Mouse (Mus musculus) cerebellum, postnatal 25 days (tissue): ENCODE measurements around the gene Syncrip.

ENCODE experiments used
- DNase-seq, 2 experiments: peaks; one replicate each; pipeline ENCODE4 v3.0.0; 2021; ENCODE audit warnings: mixed read lengths in 2 of 2

The Syncrip gene

DNA sequence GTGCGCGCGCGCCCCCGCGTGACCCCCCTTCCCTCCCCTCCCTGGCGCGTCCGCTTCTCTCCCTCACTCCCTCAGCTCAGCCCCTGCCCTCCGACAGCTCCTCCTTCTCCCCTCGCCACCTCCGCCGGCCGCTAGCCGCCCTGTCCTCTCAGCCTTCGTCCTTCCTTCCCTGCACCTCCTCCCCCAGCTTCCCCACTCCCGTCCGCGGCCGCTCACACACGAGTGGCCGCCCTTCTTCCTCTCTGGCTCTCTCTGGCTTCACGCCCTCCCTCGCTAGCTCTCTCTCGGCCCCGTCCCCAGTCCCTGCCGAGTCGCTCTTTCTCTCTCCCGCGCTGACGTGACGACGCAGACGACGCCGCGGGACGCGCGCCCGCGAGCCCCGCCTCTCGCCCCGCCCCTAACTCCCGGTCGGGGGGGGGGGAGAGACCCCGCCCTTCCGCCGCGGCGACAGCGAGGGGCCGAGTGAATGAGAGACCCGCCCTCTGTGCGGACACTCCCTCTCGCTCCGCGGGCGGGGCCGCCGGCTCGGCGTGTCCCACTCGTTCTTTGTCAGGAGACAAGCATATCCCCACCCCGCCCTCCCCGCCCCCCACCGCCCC is at the start of gene Syncrip:
TSS of gene Syncrip (minus strand) at position 345 of the 599 bp plus-strand sequence.
- DNase-seq: peak; percentile 93 to 96

DNA sequence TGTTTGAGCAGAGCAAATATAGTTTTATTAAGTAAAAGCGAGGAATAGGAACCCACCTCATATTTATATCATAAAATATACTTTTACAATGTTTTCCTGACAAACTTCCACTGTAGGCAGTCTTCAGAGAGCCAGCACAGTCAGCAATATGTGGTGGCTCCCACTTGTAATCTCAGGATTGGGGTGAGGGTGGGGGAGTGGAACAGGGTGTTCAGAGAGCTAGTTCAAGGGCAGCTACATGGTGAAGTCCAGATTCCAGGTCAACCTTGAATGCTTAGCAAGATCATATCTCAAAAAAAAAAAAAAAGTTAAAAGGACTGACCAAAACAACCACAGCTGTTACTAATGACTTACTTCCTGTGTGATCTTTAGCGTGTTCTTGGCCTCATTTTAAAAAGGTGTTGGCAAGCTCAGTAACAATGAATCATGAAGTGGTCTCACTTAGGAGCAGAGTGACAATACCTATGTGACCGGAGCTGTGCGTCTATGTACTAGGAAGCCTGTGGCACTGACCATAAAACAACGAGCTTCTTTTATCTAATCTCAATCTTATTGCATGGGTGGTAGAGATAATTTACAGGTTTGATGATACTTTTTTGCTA is 47.7 kb upstream of the Syncrip start:
- DNase-seq: no peak

DNA sequence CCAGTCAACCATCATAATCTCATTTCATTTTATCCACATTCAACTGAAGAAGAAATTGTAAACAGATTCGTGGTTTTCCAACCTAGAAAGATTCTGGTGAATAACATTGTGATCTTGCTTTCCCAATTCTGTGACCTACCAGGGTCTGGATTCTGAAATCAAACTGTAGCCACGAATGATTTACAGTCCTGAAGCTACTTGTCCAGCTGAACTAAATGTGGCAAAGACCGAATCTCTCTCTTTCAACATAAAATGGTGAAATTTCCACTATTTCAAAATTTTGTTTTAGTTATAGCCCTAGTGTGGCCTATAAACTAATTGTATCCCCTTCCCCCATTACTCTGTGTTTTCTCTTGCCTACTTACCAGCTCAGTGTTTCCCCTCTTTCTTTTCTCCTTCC is 47.2 kb upstream of the Syncrip start:
- DNase-seq: no peak

DNA sequence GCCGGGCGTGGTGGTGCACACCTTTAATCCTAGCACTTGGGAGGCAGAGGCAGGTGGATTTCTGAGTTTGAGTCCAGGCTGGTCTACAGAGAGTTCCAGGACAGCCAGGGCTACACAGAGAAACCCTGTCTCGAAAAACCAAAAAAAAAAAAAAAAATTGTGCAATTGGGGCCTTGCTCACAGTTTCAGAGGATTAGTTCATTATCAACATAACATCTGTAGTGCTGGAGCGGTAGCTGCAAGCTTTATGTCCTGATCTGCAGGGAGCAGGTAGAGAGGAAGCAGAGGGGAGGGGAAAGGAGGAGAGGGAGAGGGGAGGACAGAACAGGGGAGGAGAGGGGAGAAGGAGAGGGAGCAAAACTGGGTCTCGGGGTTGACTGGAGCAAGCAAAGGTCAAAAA is 46.4 kb upstream of the Syncrip start:
- DNase-seq: no peak

DNA sequence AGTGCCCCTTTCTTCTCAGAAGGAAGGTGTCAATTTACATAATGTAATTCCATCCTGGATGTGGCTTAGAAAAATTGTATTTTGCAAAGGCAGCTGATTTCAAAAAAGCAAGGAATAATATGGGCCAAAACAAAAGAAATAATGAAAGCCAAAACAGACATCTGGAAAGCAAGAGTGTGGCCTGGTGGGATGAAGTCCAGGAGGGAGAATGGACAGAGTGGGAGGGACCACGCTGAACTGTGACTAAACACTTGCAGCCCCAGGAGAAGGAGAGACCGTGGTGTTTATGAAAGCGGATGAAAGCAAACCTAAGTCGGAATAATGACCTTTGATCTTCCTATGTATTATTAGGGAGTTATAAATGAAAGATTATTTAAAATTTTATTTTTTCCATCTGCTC is 45.6 kb upstream of the Syncrip start:
- no peak for DNase-seq

DNA sequence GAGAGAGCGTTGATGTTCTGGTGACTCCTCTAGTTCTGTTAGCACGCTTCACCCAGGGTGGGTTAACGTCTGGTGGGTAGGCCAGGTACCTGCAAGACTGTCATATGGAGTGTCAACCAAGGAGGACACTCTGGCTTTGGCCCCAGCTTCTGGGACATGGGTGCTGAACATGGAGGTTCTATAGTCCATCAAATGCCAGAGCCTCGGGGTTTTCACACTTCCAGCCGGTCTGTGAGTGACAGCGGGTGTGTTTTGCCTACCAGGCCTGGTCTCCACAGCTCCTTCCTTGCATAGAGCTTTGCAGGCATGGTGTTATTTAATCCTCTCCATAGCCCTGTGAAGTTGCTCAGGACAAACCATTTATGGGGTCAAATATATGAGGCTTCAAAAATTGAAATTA is 43.0 kb upstream of the Syncrip start:
- no peak for DNase-seq

DNA sequence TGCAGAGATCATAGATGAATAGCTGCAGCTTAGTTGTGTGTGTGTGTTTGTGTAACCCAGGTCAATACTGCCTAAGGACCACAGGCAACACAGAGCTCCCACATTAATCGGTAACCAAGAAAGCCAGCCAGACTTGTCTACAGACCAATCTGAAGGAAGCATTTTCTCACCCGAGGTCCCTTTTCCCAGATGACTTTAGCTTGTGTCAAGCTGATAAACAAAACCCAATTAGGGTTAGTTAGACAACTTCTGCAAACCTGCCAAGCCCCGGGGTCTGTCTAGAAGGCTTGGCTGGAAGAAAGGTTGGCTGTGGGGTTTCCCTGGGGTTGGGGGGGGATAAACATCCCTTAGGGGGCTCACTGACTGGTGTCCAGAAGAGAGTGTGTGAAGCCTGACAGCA is 42.4 kb upstream of the Syncrip start:
- no peak for DNase-seq

DNA sequence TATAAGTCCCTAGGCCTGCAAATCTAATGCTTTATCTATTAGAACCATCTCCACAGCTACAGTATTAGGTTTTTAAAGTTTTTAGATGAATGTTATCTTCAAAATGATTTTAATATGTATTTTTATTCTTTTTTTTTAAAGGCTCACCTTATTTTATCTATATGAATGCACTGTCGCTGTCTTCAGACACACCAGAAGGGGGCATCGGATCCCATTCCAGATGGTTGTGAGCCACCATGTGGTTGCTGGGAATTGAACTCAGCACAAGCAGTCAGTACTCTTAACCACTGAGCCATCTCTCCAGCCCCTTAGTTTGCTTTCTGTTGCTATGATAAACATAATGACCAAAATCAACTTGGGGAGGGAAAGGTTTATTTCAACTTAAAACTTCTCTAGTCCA is 42.0 kb upstream of the Syncrip start:
- DNase-seq: no peak

DNA sequence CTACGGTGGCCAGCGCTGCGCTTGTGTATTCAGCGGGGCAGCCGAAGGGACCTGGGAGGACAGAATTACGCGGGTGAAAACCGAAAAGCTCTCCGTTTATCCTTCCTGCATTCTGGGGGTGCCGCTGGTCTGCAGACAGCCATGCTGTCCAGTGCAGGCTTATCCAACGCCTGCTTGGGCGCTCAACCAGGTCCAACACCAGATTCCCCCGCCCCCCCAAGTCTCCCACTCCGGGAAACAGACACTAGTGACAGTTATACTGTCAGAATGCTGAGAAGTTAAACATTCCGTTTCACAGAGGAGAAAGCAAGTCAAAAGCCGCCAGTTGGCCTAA is 40.9 kb upstream of the Syncrip start:
- no peak for DNase-seq

DNA sequence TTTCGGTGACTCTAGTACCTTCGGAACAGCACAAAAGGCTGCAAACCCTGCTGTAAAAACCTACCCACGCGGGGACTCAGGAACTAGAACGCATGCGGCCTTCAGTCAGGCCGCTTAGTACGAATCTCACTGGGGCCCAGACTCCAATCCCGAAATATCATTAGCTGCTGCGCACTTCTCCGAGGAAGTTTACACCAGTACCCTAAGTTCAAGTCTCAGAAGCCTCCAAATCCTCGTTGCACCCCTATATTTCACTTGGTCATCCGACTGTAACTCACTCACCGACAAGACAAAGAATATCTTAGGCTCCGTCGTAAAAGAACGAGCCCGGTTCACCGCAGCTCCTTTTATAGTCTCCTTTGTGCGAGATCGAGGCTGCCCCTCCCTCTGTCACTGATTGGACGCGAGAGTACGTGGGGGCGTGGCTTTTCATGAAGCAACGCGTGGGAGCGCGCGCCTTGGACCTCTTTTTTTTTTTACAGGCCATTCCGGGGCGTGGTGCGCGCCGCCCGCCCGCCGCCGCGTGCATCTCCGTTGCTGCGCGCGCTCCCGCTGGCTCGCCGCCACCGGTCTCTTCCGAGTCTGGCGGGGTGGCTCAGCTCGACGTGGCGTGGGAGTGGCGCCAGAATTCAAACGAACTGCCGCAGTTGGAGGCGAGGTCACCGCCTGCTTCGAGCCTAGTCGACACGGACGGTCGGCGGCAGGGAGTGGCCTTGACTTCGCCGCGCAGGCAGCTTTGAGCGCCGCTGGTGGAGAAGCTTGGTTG is 40.4 kb upstream of the Syncrip start:
- DNase-seq: peak; percentile 95 to 98

DNA sequence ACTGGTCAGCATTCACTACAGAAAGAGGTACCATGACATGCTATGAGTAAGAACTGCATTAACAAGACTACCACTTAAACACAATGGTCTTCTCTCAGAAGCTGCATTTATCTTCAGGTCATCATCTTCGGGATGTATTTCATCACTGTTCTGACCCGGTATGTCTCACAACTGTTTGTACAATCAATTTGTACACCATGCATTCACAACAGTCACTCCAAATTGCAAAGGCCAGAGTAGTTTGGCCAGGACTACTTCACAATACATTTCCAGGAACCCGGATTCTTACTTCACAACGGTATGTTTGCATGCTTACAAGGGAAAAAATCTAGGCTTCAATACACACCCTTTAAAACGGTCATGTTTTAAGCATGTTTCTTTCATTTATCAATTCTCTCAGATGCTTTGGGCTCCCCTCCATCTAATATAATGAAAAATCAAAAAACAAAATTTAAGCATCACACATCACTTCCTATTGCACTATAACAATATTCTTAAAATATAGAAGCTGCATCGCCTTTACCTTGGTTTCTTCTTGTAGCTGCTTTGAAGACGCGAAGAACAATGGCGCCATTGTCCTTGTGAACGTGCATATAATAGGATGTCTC is 39.7 kb upstream of the Syncrip start:
- DNase-seq: no peak

DNA sequence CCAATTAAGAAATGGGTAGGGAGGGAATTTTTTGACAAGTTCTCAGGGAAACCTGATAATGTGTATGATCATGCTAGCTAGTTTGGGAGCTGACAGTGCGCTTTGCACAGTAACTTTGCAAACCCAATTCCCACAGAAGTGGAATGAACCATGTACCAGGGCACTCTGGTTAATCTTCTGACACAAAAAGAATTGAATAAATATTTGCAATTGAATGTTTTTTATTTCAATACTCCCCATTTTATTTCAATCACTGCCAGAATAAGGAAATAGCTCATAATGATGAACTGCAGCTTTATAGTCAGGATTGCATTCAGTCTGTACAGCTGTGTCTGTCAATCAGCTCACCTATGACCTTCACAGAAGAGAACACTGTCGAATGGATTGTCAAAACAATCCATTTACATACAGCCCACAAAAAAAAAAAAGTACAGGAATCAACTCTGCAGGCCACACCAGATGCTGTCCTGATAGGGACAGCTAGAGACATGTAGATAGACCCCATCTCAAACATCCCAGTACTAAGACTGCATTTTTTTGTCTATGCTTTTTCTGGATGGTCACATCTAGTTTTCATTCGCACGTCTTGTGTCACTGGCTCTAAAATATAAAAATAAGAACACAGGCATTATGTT is 38.6 kb upstream of the Syncrip start:
- DNase-seq: no peak

DNA sequence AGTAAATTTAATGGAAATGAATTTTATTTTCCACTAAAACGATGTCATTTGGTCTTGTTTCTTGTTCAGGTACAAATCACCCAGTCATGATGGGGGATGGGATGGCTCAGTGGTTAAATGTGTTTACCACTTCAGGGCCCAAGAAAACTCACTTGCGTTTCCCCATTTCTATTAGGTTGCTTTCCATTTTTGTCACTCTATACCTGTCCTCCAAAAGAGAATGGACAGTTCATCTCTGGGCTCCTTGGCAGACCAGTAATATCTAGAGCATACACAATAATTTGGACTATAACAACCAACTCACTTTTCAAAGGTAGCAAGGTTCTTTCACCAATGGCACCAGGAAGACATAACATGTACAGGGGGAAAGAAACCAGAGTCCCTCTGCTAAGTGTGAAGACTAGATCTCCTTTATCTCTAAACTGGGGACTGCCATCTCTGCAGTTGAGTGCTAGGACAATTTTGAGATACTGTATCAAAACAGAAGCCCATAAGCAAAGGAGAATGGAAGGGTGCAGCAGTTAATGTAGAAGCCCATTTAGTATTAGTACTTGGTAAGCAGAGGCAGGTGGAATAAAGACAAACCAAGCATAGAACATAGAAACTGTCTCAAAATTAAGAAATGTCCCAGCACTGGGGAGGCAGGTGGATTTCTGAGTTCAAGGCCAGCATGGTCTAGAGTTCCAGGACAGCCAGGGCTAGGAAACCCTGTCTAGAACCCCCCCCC is 37.9 kb upstream of the Syncrip start:
- no peak for DNase-seq

DNA sequence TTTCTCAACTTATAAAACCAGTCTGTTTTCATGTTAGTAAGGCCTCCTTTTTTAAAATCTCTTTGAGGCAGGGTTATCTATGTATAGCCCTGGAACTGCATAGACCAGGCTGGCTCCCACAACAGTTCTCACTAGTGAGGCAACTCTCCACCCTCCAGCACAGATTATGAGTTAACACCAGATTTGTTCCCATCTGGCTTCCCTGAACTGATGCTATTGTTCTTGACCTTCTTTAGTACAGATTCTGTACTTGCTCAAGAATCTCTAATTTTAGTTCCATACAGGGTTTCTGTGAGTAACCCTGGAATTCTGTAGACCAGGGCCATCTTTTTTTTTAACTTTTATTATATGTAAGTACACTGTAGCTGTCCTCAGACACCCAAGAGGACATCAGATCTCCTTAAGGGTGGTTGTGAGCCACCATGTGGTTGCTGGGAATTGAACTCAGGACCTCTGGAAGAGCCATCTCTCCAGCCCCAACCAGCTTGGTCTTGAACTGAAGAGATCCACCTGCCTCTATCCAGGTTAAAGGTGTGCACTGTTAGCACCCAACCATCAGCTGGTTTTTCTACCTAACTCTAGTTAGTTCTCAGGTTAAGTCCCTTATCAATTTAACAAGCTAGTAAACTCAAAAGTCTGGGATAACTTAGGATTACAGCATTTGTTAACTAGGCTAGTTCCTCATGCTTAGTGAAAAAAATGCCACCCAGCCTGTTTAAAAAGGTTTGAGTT is 37.2 kb upstream of the Syncrip start:
- no peak for DNase-seq

DNA sequence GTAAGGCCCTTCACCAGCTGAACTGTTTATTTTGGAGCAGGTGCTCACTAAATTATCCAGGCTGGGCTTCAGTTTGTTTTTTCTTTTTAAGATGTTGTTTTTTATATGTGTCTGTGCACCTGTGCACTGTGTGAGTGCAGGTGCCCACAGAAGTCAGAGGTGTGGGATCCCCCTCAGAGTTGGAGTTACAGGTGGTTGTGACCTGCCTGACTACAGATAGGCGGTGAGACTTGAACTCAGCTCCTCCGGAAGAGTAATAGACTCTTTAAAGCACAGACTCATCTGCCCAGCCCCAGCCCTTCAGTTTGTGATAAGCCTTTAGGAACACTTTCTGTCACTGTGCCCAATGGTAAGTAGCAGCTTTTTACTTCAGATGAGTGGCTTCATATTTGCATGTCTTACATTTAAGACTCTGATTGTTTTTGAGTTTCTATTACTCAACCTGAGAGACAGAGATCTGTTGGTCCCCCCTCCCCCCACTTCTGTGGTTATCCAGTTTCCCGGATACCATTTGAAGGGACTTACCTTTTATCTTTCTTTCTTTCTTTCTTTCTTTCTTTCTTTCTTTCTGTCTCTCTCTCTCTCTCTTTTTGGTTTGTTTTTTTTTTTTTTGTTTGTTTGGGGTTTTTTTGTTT is 34.1 kb upstream of the Syncrip start:
- no peak for DNase-seq

DNA sequence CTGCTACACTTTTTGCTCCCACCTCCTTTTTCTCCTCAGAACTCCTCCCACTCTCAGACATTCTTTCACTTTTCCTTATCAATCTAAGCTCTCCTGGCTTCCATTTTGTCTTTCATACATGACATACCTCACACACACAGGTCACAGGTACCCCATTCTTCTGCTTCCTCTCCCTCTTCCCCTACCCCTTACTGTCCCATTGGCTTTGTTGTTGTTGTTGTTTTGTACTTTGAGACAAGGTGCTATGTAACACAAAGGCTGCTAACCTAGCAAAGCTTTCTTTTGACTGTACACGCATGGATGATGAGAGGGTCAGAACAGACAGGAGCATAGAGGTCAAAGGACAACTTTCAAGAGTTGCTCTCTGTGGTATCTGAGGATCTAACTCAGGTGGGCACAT is 33.2 kb upstream of the Syncrip start:
- no peak for DNase-seq

DNA sequence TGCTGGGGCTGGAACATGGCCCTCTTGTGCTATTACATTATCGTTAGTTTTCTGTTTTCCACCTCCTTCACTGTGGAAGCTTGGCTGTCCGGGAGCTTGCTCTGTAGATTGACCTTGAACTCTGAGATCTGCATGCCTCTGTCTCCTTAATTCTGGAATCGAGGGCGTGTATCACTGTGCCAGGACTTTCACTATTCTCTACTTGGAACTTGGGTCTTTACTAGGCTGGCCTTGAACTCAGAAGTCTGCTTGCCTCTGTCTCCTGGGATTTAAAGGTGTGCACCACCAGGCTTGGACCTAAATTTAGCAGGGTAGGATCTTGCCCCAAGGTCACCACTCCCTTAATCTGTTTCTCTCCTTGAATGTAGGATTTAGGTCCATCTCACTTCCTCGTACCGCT is 19.5 kb upstream of the Syncrip start:
- DNase-seq: no peak

DNA sequence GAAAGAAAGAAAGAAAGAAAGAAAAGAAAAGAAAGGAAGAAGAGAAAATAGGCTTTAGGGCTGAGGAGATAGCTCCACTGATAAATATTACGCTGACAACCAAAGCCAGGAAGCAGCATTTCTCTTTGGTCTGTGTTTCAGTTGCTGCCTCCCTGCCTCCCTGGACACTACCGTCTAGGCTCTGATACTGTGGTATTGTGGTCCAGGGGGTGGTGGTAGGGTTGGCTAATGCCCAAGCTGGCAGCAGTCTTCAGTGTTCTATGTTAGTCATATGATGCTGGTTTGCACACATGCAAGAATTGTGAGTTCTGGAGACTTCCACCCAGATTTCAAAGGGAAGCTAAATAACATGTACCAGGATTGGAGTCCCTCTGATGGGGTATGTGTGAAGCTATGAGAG is 17.7 kb upstream of the Syncrip start:
- DNase-seq: no peak

DNA sequence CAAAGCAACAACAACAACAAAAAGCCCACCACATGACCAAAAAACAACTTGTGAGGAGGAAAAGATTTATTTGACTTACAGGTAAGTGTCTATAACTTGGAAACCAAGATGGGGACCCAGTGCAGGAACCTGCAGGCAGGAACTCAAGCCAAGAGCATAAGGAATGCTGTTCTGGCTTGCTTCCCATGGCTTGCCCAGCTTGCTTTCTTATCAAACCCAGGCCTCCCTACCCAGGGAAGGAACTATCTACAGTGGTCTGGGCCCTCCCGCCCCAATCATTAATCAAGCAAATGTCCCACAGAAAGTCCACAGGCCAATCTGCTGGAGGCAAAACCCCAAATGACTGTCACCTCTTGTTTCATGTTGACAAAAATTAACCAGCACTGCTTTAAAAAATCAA is 10.1 kb upstream of the Syncrip start:
- no peak for DNase-seq

DNA sequence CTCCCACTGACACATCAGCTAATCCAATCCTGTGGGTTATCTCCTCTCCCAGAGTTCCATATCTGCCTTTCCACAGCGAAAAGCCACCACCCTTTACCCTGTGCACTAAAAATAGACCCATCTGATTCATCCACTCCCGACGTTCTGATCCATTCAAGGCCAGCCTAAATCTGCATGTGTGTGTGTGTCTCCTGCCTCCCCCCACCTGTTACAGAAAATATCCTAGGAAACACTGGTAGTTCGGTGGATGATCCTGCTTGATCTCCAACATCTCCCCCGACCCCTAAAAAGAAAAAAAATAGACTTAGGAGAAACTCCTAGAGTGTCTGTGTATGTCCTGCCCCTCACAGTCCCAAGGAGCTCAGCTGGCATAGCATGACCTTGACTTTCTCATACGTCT is 2.2 kb upstream of the Syncrip start:
- DNase-seq: no peak

DNA sequence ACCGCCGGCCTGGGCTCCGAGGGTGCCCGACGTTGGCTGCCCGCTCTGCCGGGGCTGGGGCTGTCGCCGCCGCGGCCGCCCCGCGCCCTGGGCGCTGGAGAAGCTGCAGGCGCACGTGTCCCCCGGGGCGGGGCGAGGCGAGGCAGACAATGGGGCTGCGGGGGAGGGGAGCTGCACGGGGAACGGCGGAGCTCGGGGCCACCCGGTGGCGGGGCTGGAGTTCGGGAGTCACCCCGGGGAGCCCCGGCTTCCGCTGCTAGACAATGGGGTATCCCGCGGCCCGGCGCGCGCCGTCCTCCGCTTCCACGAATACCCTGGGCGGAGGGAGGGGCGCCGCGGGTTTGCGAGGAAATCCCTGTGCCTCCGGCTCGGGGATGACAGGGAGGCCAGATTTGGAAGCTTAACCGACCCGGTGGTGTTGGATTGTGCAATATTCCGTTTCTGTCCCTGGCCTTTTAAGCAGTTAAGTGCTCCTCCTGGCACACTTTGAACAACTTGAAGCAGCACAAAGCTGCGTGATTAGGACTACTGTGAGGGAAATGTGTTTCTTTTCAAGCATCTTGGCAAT is 539 bp upstream of the Syncrip start:
- DNase-seq: peak; percentile 88 to 91
